Mouse (Mus musculus) brain, embryonic 14.5 days (tissue): ENCODE results near the gene Fignl1. TPM values are rescaled to one million over a fixed set of nuclear protein-coding genes. Genes with fewer than 3 reads are reported as not detected.

Source experiments
- DNase-seq: peaks from one replicate; pipeline ENCODE4 v3.0.0-alpha.2; 2011; ENCODE audit warnings: low read depth
- CTCF ChIP-seq: fragments of 200-500 bp; IDR thresholded peaks from 2 replicates; pipeline ENCODE4 v1.5.1; 2012; ENCODE audit warnings: inconsistent platforms, mild to moderate bottlenecking, moderate library complexity, borderline replicate concordance; ENCODE audit not compliant: insufficient read depth, insufficient read length; ENCODE audit errors: extremely low read depth
- POLR2A ChIP-seq: fragments of 200-500 bp; IDR thresholded peaks from 2 replicates; pipeline ENCODE4 v1.6.1; 2012; ENCODE audit warnings: mild to moderate bottlenecking, inconsistent platforms, borderline replicate concordance; ENCODE audit not compliant: poor library complexity, insufficient read depth, insufficient read length, severe bottlenecking; ENCODE audit errors: extremely low read depth
- polyA plus RNA-seq: library from polyadenylated mRNA; depleted of rRNA; stranded (reverse); fragments of >200 nt; gene quantifications from 2 replicates; pipeline ENCODE4 v1.2.3, GENCODE M21; 2012

Fignl1 gene
- polyA plus RNA-seq, 1 experiment, result 8.7 TPM

DNA sequence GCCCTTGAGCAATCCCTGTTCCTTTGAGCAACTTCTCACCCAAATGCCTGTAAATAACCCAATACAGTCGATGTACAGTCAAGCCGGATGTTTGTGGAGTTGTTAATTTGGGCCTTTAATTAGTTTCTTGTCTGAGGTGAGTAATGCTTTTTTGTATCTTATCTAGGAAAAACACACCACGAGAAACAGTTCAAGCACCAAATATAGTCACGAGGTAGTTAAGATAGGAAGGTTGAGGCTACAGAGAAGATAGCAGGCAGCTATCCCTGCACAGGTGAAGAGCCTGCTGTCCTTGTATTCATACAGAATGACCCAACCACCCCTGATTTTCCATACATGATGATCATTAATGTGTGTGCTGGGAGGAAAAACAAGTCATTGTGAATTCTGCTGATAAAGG is 32.8 kb upstream of the Fignl1 start:
- no peak for DNase-seq
- TF ChIP-seq POLR2A (no peak), CTCF (no peak)

DNA sequence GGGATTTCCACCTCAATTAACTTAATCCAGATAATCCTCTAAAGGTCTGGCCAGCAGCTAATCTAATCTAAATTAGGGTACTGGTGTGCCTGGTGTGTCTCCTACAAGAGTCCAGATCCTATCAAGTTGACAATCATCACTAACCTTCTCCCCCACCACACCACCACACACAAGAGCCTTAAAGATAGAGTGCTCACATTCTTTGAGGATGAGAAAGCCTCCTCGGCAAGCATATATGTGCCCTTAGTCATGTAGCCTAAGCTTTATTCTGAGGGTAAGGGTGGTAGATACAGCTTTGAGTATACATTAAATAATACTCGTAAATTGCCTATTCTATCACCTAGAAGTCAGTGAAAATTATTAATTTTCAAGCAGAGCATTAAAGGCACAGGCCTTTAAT is 32.0 kb upstream of the Fignl1 start:
- TF ChIP-seq POLR2A (no peak), CTCF (no peak)
- DNase-seq, result no peak

- DNase-seq, result no peak
- TF ChIP-seq POLR2A (no peak), CTCF (no peak)
Observed at GRCm38 (mm10) chr11:11839874-11840273, 31.1 kb upstream of the Fignl1 start.

- no peak for DNase-seq
- no peak for TF ChIP-seq CTCF
- no peak for TF ChIP-seq POLR2A
Observed at GRCm38 (mm10) chr11:11837384-11837783, 28.6 kb upstream of the Fignl1 start.

GRCm38 (mm10) chr11:11836713-11837370 is 28.1 kb upstream of the Fignl1 start:
- no peak for DNase-seq
- no peak for TF ChIP-seq POLR2A
- TF ChIP-seq CTCF, result no peak

- no peak for DNase-seq
- TF ChIP-seq CTCF (no peak), POLR2A (no peak)
Observed at GRCm38 (mm10) chr11:11836262-11836661, 27.5 kb upstream of the Fignl1 start.

DNA sequence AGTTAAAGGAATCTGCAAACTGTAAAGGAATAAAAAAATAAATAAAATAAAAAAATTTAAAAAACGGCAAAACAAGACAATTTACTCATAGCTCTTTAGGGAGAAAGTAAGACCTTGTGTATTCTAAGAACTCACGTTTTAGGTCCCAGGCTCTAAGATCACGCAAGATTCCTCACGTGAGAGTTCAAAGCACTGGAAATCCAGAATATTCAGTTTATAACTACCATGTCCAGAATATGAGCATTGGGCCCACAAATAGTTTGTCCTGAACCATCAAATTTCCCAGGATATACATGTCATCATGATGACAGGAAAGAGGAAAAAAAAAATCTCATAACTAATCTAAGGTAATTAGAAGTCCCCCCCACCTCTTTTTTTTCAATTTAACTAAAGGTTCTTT is 27.0 kb upstream of the Fignl1 start:
- TF ChIP-seq POLR2A (no peak), CTCF (no peak)
- no peak for DNase-seq

DNA sequence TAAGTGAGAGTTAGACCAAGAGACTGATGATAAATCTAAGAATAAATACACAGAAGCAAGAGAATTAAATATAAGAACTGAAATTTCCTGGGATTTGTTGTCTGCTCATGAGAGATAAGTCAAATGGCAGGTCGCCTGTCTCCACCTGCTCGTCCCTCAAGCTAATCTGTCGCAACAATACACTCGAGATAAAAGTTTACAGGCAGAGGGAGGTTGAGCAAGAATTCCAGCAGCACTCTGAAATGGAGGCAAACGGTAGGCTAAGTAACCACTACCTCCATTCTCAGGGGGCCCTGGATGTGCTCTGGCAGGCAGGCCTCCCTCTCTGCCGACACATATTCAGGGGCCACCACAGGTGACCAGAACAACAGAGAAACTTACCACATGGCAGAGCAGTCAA is 26.6 kb upstream of the Fignl1 start:
- TF ChIP-seq CTCF (no peak), POLR2A (no peak)

DNA sequence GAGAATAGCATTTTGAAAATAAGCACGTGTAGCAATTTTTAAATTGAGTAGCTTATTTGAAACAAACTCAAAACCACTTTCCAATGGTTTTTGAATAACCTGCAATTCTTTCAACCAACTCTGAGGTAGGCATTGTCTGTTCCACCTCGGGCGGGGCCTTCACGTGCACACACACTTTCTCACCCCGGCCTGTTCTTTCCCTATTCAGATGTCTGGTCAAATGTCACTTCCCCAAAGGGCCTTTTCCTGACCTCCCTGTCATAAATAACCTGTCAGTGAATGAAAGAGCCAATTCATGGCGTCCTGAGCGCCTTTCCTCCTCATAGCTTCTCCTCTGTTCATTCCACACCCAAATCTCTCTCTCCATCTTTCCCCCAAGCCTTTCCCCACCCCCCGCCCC is 24.3 kb upstream of the Fignl1 start:
- no peak for DNase-seq

More for the DNA sequence above, 26.6 kb upstream of the Fignl1 start:
- DNase-seq, result no peak

GRCm38 (mm10) chr11:11832755-11833084 is 24.0 kb upstream of the Fignl1 start:
- DNase-seq, result no peak
- no peak for TF ChIP-seq CTCF
- TF ChIP-seq POLR2A, result no peak

More for the DNA sequence above, 24.3 kb upstream of the Fignl1 start:
- no peak for TF ChIP-seq POLR2A
- no peak for TF ChIP-seq CTCF

GRCm38 (mm10) chr11:11831940-11832754 is 23.4 kb upstream of the Fignl1 start:
- DNase-seq, result no peak
- TF ChIP-seq POLR2A (no peak), CTCF (no peak)

DNA sequence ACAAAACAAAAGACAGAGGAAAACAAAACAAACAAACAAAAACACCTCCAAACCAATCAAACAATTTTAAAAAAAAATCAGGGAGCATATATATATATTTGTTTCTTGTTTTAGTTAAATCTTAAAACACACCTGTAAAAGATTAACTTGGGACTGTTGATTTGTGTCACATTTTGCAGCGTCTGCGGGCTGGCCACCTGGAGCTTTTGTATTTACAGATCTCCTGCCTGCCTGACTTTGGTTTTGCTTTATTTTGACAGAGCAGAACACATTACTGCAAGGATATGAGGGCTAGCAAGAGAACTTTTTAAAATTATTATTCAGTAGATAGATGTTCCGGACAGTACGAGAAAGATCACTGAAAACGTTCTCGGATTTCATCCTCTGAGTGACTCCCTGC is 22.8 kb upstream of the Fignl1 start:
- no peak for DNase-seq
- TF ChIP-seq POLR2A (no peak), CTCF (no peak)
